Mouse (Mus musculus): ENCODE measurements around the gene Ipmk.

DNA sequence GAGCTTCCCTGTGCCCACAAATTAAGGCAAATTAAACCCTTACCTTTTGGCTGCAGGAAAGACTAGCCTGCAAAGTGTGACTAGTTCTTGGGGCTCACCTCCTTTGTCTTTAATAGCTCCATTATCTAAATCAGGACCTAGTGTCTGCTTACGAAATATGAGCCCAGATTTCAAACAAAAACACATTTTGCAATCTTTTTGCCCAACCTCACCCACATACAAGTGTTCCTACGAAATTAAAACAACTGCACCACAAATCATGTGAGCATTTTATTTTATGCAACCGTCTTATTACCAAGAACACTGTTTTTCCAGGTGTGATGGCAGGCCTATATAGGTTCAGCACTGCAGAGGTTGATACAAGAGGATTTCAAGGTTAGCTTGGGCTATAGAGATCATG is 4.4 kb upstream of the Ipmk start:
- TF ChIP-seq MAFK (IDR thresholded peaks at IDR 0.05; ENCODE audit: insufficient read depth, low read depth, low read length): no peak
- TF ChIP-seq ZNF384 (IDR thresholded peaks at IDR 0.05; ENCODE audit: low read depth, low read length): no peak

All from ES-E14 (cell line).